Mouse (Mus musculus) midbrain, postnatal 0 days (tissue): ENCODE results near the gene Ccdc141. TPM values are rescaled to one million over a fixed set of nuclear protein-coding genes. Genes with fewer than 3 reads are reported as not detected.

Experiments used
- ATAC-seq: fragments of 200-750 bp; cut with Nextera tagmentation; 2 replicates; pipeline ENCODE4 v1.8.0; 2017; ENCODE audit warnings: moderate number of reproducible peaks, mild to moderate bottlenecking, moderate TSS enrichment, moderate library complexity; ENCODE audit not compliant: low FRiP score
- DNase-seq: peaks from one replicate; pipeline ENCODE4 v3.0.0-alpha.2; 2015; ENCODE audit warnings: low spot score
- H3K27ac ChIP-seq: fragments of 300-500 bp; sonication (generic); 2 replicates; pipeline ENCODE4 v1.5.1; 2014; ENCODE audit warnings: low read depth, mild to moderate bottlenecking, low read length, mixed read lengths
- H3K27me3 ChIP-seq: fragments of 300-500 bp; sonication (generic); 2 replicates; pipeline ENCODE4 v1.6.1; 2014; ENCODE audit warnings: low read length, control low read depth, mixed read lengths; ENCODE audit not compliant: insufficient read depth
- H3K36me3 ChIP-seq: fragments of 300-500 bp; sonication (generic); 2 replicates; pipeline ENCODE4 v1.6.1; 2014; ENCODE audit warnings: low read length, control low read depth, mixed read lengths; ENCODE audit not compliant: insufficient read depth
- H3K4me1 ChIP-seq: fragments of 300-500 bp; sonication (generic); 2 replicates; pipeline ENCODE4 v1.6.1; 2014; ENCODE audit warnings: mild to moderate bottlenecking, control low read depth, antibody characterized with exemption, low read length, mixed read lengths; ENCODE audit not compliant: insufficient read depth
- H3K4me2 ChIP-seq: fragments of 300-500 bp; sonication (generic); 2 replicates; pipeline ENCODE4 v1.6.1; 2014; ENCODE audit warnings: low read depth, mild to moderate bottlenecking, low read length, mixed read lengths; ENCODE audit not compliant: poor library complexity, severe bottlenecking
- H3K4me3 ChIP-seq: fragments of 300-500 bp; sonication (generic); 2 replicates; pipeline ENCODE4 v1.5.1; 2014; ENCODE audit warnings: low read depth, mild to moderate bottlenecking, low read length, moderate library complexity
- H3K9ac ChIP-seq: fragments of 300-500 bp; sonication (generic); replicated peaks from 2 replicates; pipeline ENCODE4 v1.6.1; 2014; ENCODE audit warnings: mild to moderate bottlenecking, low read length, moderate library complexity, mixed read lengths; ENCODE audit not compliant: poor library complexity, severe bottlenecking
- H3K9me3 ChIP-seq: fragments of 300-500 bp; sonication (generic); 2 replicates; pipeline ENCODE4 v1.6.1; 2016; ENCODE audit warnings: low read length, control low read depth
- CTCF ChIP-seq: IDR thresholded peaks from 2 replicates; pipeline ENCODE4 v1.5.1; 2016; ENCODE audit warnings: antibody characterized with exemption, mild to moderate bottlenecking
- WGBS: fragments of 180-500 bp; shearing (Covaris S2); extraction: QIAGEN DNeasy Blood & Tissue Kit; methylation state at CpG from one replicate; pipeline ENCODE4 v1.1.7; 2014; 5-methylcytosine and 5-hydroxymethylcytosine counted together
- polyA plus RNA-seq: library from polyadenylated mRNA; unstranded; fragments of >200 nt; fragmentation: Nextera tagmentation; extraction: Ambion mirVana; gene quantifications from 2 replicates; pipeline ENCODE4 v1.2.1, GENCODE M21; 2015
- total RNA-seq: library from RNA; depleted of rRNA; stranded (reverse); fragments of >200 nt; gene quantifications from 2 replicates; pipeline ENCODE4 v1.2.3, GENCODE M21; 2014

The Ccdc141 gene
- total and polyA plus RNA-seq, 2 experiments from 2014 or later, result 7.1 to 7.9 TPM

DNA sequence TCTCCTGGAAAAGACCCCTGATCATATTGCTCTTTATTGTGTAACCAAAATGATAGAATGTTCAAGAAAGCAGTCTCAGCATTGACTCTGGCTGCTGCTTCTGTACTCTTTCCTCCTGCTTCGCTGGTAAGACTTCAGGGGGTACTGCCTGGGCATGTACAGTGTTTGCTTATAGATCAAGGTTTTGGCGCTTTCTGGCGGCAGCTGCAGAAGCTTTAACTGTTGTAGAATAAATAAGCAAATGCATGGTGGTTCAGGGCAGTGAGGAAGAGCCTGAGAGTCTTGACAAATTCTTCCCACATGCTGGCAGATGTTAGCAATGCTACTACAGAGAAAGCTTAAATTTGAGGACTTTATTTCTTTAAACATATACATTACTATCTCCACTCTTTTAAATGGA lies 24.1 kb downstream of the Ccdc141 start:
- Histone ChIP-seq H3K4me3 (no peak overlapping the region), H3K36me3 (no peaks in the 10 kb centered on the region), H3K4me2 (no peak overlapping the region), H3K27ac (0 out of 2 replicates have a peak overlapping the region, but pooled peaks have one; percentile 12), H3K9ac (no peak overlapping the region), H3K27me3 (no peaks in the 10 kb centered on the region), H3K4me1 (peaks cover 8% of the 10 kb centered on the region), H3K9me3 (no peaks in the 10 kb centered on the region)
- WGBS, result 64% methylated on average over 3 of the region's 3 CpGs
- TF ChIP-seq CTCF, result no peak
- DNase-seq (no peak), ATAC-seq (no peak)

DNA sequence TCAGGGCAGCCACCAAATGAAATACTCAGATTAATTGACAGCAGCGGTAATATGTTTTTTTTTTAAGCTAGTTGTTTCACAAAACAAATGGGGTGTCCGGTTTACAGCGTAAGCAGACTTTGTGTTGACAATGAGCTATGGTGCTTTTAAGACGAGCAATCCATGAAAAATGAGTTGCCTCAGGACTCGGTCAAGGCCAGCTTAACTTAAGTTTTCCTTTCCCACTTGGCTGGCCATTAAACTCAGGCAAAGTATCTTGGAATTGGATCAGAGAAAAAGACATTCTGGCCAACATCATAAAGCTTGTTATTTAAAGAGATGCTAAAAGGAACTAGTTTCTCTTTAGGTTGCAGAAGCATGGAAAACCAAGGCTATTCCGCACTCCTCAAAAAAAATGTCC lies 26.9 kb downstream of the Ccdc141 start:
- no peaks in the 10 kb centered on the region for H3K27me3 ChIP-seq
- TF ChIP-seq CTCF, result no peak
- no peak overlapping the region for H3K27ac ChIP-seq
- no peaks in the 10 kb centered on the region for H3K9me3 ChIP-seq
- ATAC-seq (no peak), DNase-seq (no peak)
- H3K9ac ChIP-seq, result no peak overlapping the region
- WGBS, result 70% methylated on average over 6 of the region's 6 CpGs
- H3K4me1 ChIP-seq, result peaks cover 3% of the 10 kb centered on the region
- no peak overlapping the region for H3K4me2 ChIP-seq
- no peaks in the 10 kb centered on the region for H3K36me3 ChIP-seq
- no peak overlapping the region for H3K4me3 ChIP-seq

DNA sequence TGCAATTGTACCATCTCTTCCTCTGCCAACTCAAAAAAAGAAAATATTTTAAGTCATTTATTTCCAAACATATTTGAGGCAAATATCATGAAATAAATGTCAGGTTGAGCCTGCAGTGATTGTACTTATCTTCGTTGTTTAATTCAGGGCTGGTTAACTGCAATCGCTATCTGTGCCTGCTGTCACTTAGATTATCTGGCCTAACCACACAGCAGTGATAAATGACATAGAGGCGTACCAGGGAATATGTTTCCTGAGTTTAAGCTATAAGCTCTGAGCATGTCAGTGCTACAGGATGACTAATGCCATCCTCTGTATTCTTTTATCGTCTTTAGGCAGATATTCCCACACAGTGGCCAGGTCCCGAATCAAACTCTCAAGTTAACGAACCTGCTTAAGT lies 31.6 kb downstream of the Ccdc141 start:
- DNase-seq (no peak), ATAC-seq (no peak)
- no peak overlapping the region for H3K4me3 ChIP-seq
- no peak overlapping the region for H3K27ac ChIP-seq
- 89% methylated on average over 6 of the region's 6 CpGs for WGBS
- no peak overlapping the region for H3K9ac ChIP-seq
- H3K4me2 ChIP-seq, result no peak overlapping the region
- no peaks in the 10 kb centered on the region for H3K36me3 ChIP-seq
- H3K27me3 ChIP-seq, result no peaks in the 10 kb centered on the region
- H3K9me3 ChIP-seq, result no peaks in the 10 kb centered on the region
- no peaks in the 10 kb centered on the region for H3K4me1 ChIP-seq
- TF ChIP-seq CTCF, result no peak

DNA sequence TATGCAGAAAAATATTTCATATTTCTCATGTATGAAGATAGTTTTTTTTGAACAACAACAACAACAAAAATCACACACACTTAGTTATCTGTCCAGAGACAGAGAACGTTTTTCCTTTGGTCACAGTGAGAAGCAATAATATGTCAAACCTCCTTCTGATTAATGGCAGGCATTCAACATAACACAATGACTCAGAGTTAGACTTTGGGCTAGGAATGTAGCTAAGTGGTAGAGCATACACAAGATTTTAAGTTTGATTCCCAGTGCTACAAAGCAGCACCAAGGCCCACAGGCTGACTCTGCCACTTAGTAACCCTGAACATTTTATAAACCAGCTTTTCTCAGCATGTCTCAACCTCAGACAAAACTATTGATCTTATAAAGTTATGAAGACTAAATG lies 35.5 kb downstream of the Ccdc141 start:
- WGBS, result 75% methylated on average over 1 of the region's 1 CpGs
- H3K4me1 ChIP-seq, result no peaks in the 10 kb centered on the region
- no peak overlapping the region for H3K27ac ChIP-seq
- H3K27me3 ChIP-seq, result no peaks in the 10 kb centered on the region
- H3K9ac ChIP-seq, result no peak overlapping the region
- no peak for TF ChIP-seq CTCF
- no peak overlapping the region for H3K4me2 ChIP-seq
- no peak for DNase-seq
- no peaks in the 10 kb centered on the region for H3K36me3 ChIP-seq
- no peak for ATAC-seq
- H3K9me3 ChIP-seq, result no peaks in the 10 kb centered on the region
- H3K4me3 ChIP-seq, result no peak overlapping the region

DNA sequence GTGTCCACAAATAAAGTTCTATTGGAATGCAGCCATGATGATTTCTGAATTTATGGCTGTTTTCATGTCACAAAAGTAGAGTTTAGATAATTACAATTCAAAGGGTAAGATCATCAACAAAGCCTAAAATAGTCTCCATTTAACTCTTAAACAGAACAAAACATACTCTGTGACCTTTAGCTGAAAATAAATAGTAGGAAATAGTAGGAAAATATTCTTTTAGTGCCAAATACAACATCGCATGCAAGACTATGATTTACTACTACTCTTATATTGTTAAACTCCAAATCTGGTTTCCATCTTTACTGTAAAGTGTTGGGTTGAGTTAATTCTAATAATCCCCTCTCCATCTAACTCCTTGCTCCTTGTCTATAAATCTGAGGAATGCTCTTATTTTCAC lies 37.0 kb downstream of the Ccdc141 start:
- Histone ChIP-seq H3K36me3 (no peaks in the 10 kb centered on the region), H3K27ac (no peak overlapping the region), H3K9ac (no peak overlapping the region), H3K4me3 (no peak overlapping the region), H3K4me1 (no peaks in the 10 kb centered on the region), H3K27me3 (no peaks in the 10 kb centered on the region), H3K4me2 (no peak overlapping the region), H3K9me3 (no peaks in the 10 kb centered on the region)
- 98% methylated on average over 1 of the region's 1 CpGs for WGBS
- no peak for ATAC-seq
- no peak for DNase-seq
- TF ChIP-seq CTCF, result no peak

DNA sequence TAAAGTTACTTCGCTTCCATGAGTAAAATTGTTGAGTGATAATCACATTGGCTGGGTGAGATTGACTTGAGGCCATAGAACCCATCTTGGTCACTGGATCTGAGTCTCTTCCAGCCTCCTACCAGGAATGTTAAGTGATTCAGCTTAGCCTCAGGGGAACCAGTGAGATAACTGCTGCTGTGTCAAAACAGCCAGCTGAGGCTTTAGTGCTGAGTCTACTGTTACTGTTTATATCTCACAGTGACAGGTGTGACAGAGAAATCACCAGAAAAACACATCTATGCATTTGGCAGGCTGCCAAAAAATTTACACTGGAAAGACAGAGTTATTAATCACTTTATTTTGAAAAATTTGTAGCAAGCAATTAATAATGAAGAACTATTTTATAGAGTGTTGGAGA lies 43.5 kb downstream of the Ccdc141 start:
- 76% methylated on average over 1 of the region's 1 CpGs for WGBS
- DNase-seq (no peak), ATAC-seq (no peak)
- no peaks in the 10 kb centered on the region for H3K36me3 ChIP-seq
- TF ChIP-seq CTCF, result no peak
- H3K9ac ChIP-seq, result no peak overlapping the region
- H3K9me3 ChIP-seq, result no peaks in the 10 kb centered on the region
- no peaks in the 10 kb centered on the region for H3K4me1 ChIP-seq
- H3K4me3 ChIP-seq, result no peak overlapping the region
- no peaks in the 10 kb centered on the region for H3K27me3 ChIP-seq
- H3K4me2 ChIP-seq, result no peak overlapping the region
- no peak overlapping the region for H3K27ac ChIP-seq

DNA sequence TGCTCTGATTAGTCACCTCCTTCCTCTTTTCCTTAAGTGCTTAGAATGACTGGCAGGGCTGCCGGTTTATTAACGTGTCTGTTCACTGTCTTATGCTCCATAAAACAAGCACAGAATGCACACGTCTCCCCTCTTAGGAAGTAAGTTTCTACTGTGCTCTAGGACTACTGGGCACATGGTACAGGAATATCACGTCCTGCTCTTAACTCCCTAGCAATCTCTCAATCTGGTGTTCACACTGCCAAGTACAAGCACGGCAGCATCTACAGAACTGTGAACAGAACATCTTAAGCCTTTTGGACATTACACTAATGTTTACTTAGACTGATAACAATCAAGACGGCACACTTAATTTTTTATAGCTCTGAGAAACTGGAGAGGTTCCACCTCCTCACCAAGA lies 52.3 kb downstream of the Ccdc141 start:
- no peak for TF ChIP-seq CTCF
- Histone ChIP-seq H3K9me3 (no peaks in the 10 kb centered on the region), H3K27me3 (no peaks in the 10 kb centered on the region), H3K27ac (no peak overlapping the region), H3K9ac (no peak overlapping the region), H3K4me2 (no peak overlapping the region), H3K4me3 (no peak overlapping the region), H3K4me1 (no peaks in the 10 kb centered on the region), H3K36me3 (no peaks in the 10 kb centered on the region)
- DNase-seq, result no peak
- 78% methylated on average over 6 of the region's 6 CpGs for WGBS
- ATAC-seq, result no peak
